Mouse (Mus musculus) lung, adult 18-20 months (tissue): ENCODE data around the gene Insl3.
"Not testable (repeated sequence)": the region's sequence is repeated elsewhere in the genome, so short reads cannot be mapped to it uniquely, and the experiment has no call there.

Experiments
- DNase-seq, 2 experiments: peaks; one replicate each; pipeline ENCODE4 v3.0.0; 2022; ENCODE audit warnings: mixed read lengths in 2 of 2

Gene Insl3

DNA sequence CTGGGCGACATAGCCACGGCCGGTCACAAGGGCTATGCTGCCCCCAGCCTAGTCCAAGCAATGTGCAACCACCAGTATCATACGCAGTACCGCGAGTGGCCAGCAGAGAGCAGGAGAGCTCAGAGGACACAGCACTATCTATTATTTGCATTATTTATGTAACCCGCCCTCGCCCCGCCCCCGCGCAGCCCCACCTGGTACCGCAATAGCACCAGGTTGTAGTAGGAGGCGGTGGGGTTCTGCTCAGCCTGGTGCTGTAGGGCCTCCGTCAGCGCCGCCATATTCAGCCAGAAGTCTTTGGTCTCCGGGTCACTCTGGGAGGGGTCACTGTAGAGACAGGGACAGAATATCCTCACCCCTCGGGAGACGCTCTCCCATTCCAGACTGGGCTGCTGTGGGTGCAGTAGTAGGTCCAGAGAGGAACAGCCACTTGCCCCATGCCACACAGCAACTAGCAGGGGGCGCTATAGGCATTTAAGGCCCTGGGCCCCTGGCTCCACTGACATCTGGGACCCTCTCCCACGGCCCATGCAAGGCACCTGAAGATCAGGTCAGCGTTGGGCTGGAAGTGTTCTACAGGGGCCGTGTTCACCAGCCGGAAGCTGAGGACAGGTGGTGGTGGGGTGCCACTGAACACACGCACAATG is 20.9 kb downstream of the Insl3 start:
- peak; percentile 74 to 80 for DNase-seq

DNA sequence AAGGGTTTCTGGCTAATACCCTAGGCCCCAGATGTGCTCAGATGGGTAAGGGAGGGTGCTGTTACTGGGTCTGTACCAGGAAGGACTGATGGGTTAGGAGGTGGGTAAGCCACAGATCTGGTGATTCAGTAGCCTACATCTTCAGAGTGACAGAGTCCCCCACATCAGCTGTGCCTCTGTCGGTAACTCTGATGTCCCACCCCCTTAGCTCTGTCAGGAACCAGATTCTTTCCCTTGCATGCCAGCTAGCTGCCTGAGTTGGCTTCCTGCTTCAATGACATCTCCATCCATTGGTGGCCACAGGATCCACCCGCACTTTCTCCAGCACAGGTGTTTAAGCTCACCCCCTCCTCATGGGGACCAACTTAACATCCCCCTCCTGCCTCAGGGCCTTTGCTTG is 22.6 kb downstream of the Insl3 start:
- DNase-seq = no peak

DNA sequence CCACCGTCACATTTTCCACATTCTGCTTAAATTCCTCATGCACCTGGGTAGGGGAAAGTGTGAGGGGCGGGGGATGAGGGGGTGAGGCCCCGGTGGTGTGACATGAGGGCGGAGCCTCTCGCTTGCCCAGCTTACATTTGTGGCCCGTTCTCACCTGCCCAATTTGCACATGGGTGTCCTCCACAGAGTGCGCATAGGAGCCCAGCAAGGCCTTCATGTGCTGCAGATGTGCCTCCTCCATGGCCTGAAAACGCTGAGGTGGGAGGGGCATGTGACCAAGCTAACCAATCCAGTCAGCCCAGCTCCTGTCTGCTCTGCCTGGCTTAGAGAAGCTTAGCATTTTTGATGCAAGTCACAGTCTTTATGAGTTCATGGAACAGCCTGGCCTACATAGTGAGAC is 26.5 kb downstream of the Insl3 start:
- no peak for DNase-seq

DNA sequence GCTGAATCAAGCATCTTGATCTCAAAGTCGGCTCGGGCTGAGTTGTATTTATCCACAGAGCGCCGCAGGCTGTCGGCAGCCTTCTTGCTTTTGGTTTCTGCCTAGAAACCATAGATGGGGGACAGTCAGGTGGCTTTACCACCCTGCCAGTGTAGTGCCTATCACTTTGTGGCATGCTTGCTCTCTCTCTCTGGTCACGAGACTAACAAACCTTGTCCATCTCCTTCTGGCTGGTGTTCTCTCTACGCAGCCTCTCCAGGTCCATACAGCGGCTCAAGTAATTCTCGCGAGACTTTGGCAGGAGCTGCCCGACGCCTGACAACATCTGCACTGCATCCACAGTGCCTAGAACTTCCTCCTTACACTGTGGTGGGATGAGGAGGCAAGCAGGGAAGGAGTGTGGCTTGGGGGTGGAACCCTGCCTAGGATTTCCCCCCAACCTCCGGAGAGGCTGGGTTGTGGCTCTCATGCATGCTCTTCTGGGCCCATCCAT is 27.6 kb downstream of the Insl3 start:
- no peak for DNase-seq

DNA sequence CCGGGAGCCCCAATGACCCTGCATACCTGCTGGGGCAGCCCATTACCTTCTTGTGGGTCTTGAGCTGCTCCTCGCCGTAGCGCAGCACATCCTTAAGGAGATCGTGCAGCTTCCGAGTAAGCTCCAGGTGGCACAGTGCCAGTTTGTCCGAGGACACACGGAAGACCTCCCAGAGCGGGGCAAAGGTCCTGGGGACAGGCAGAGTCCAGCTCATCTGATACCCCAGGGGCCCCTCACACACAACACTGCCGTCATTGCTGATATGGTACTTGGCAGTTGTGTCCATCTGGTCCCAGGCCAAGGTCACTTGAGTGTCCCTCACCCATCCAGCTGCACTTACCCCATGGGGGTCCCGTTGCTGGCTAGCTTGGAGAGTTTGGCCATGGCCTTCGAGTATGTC is 28.1 kb downstream of the Insl3 start:
- DNase-seq = no peak

DNA sequence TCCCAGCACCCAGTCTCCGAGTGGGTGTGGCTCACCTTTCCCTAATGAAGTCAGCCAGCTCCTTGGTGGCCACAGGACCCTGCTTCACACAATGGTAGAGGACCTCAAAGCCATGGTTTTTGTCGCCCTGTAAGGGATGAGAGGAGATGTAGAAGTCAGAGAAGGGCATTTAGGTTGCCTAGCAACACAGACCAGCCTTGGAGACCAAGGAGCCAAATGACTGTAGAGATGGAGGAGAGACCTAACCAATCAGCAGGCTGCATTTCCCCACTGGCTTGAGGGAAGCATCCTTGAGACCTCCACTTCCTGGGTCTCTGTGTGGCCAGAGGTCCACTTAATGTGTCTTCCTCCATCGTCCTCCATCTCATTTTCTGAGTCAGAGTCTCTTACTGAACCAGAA is 29.2 kb downstream of the Insl3 start:
- no peak for DNase-seq

DNA sequence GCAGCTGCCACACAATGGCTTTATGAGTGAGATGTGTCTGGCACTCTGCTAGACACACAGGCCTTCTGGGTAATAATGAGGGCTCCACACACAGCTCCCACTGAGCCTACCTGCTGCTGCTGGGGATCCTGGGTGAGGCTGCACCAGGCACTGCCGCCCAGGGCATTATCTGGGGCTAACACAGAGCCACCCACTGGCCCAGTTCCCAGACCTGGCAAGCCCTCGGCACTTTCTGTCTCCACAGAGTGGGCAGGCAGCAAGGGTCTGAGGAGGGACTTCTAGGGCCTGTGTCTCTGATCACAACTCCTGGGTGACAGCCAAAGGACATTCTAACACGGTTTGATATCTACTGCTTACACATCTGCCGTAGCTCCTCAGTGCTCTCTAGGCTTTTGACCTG is 30.2 kb downstream of the Insl3 start:
- DNase-seq = no peak

DNA sequence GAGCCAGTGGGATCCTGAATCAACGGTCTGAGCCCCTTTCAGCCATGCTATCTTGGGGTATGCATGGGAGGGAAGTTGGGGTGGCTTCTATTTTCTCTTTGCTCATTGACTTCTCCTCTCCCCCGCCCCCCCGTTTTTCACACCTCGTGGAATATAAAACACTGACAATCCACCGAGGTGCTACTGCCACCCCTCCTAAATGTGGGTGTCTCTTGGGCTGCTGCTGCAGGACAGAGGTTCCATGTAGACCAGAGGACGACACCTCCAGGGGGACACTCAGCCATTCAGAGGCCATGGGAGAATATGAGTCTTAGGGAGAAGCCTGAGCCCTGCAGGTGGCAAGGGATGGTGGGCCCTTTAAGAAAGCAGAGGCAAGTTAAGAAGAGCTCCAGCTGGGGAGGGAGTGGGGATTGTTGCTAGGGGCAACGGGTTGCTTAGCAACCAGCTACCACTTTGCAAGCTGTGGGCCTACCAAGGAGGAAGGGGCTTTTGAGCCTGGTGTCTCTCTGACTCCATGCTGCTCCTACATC is 31.0 kb downstream of the Insl3 start:
- no peak for DNase-seq

DNA sequence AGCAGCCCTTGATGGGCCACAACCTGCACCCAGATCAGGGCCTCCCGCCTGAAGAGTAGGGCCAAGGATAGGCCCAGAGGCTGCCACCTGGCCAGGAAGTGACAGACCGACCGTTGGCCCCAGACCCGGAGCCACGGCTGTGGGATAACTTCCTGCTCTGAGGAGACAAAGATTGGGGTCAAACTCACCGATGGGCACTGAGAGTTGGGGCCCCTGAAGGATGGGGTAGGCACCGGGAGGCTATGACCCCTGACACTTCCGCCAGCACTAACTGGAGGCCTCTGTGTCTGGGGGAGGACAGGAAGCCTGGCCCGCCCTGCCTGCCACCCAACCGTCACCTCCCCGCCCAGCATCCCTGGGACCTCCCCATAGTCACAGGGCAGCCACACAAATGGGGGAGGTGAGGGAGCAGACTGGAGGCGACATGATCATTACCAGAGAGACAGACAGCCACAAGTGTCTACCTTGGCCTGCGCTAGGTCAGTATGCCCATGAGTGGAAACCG is 34.1 kb downstream of the Insl3 start:
- peak in 1 of 2 experiments; percentile 52 for DNase-seq

DNA sequence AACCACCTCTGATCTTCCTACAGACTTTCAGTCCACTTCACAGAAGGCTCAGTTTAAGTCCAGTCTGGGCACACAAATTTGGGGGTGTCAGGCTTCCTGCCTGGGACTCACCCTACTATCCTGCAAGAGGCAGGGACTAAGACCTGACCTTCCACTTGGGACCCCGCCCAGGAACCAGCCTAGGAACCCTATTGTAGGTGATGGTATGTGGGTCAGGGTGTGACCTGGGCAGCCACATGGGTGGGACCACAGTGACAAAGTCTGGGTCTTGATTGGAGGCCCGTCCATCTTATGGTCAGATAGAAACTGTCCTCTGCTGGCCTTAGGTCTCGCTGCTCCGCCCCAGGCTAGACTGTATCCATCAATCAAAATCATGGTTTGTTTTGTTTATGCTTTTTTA is 35.4 kb downstream of the Insl3 start:
- DNase-seq = no peak

DNA sequence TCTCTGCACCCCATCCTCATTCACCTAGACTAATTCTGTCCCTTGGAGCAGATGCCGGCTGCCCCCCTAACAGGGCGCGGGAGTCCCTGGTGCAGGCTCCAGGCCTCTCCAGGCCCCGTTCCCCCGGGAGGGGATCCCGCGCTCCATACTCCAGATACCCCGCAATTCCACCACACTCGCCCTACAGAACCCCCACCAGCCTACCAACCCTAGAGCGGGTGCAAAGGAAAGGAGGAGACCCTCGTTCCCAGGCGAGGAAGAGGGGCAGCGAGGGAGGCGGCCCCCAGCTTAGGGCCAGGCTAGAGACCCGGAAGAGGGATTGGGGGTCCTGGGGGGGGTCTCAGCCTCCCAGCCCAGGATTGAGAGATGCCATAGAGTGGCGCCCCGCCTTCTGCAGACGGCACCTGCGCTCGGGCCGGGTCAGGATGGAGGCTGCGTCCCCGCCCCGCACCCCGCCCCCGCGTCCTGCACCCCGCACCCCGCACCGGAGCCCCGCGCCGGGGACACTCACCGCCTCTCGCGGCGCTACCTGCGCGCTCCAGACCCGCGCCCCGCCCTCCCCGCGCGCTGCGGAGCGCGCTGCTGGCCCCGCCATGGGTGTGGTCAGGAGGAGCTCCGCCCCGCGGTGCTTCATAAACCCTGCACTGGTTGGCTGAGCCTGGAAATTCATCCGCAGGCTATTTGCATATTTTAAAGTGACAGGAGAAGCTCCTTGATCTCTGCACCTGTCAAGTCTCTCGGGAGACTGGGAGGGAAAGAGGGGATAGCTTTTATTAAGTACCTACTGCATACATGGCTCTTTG is 36.3 kb downstream of the Insl3 start, which contains the start of gene Fcho1:
TSS of gene Fcho1 (minus strand) at position 595 of the 803 bp plus-strand sequence.
- peak; percentile 73 to 84 for DNase-seq

DNA sequence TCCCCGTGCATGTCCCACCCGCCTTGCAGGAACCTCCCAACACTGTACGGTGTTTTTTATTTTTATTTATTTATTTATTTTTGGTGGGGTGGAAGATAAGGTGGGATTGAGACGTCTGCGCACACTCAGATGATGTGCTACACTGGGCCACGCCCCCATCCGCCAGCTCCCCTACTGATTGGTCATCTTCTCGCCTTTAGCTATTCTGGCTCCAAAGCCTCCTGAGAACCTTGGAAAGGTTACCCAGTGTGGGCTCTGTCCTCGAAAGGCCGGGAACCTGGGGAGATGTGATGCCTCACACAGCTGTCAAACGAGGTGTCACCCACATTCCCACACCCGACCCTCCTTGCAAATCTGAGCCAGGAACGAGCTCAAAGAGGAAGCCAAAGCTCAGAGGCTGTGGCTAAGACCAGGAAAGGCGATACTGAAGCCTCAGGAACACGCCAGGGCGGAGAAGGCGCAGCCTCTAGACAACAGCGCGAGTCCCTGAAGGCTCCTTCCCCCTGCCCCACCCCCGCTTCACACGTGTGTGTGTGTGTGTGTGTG is 39.3 kb downstream of the Insl3 start:
- DNase-seq = no peak

DNA sequence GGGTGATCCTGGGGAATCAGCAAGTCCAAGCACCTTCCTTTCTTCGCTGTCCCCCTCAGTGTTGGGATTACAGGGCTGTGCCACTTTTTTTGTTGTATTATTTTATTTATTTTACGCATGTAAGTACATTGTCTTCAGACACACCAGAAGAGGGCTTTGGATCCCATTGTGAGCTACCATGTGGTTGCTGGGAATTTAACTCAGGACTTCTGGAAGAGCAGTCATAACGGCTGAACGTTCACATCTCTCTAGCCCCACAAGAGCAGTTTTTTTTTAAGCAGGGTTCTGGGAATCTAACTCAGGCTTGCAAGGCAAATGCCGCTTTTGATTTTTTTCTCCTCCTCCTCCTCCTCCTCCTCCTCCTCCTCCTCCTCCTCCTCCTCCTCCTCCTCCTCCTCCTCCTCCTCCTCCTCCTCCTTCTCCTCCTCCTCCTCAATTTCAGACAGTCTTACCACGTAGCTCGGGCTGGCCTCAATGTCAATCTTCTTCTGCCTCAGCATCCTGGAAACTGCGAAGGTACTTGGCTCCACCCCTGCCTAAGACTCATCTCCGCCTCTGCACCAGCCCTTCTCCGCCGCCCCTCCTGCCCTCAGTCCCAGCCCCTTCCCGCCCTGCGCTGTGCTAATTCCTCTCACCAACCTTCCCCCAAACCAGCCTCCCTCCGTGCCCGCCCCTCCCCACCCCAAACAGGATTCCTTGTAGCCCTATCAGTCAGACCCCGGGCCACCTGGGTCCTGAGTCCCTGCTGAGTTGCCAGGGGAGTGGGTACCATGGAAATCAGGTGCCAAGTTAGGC is 40.0 kb downstream of the Insl3 start:
- no peak for DNase-seq

DNA sequence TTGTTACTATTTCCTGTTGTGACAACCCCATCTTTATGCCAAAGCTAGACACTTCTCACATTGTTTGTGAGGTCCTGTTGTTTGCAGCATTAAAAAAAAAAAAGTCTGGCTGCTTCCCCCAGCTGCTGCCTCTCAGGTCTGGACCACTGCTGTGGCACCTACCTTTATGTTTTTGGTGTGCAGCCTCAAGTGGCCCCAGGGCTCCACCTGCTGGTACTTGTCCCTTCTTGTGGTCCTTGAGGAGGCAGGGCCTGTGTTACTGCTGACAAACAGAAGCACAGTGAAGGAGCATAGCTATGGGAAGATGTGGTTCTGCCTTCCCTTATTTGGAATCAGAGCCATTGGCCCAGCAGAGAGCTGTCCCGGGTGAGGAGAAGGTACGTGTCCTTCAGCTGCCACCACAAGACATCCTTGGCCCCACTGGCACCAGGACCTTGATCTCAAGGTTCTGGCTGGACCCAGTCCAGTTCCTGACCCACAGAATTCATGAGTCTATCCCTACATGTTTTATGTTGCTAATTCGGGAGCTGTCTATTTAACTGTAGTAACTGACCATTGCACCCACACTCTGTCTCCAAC is 42.7 kb downstream of the Insl3 start:
- peak; percentile 54 to 59 for DNase-seq

DNA sequence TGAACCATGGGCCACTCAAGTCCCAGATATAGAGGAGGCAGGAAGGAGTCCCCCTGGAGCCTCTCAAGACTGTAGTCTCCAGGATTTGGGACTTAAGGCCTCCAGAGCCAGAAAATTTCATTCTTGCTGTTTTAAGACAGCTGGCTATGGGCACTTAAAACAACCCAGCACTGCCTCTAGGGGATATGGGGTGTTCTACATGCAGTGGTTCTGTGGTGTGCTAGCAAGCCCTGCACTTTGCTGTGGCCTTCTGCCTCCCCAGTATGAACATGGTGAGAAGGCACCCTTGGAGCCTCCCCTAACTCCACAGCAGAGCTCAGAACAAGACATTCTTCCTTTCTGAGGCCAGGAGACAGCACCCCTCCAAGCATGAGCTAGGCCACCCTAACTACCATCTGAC is 49.3 kb downstream of the Insl3 start:
- not testable (repeated sequence) for DNase-seq
